Mouse (Mus musculus): Measurements from ENCODE around the gene Bcl2l1.

- TF ChIP-seq CTCF (IDR thresholded peaks at IDR 0.05) = no peak
- TF ChIP-seq POLR2A (IDR thresholded peaks at IDR 0.05; ENCODE audit: insufficient read depth, low read depth, low read length) = no peak
Measured at GRCm38 (mm10) chr2:152821566-152821965, 10.0 kb downstream of the Bcl2l1 start.
